Mouse (Mus musculus) midbrain, embryonic 13.5 days (tissue): ENCODE results near the gene 4933407L21Rik. TPM values are rescaled to one million over a fixed set of nuclear protein-coding genes. Genes with fewer than 3 reads are reported as not detected.
A peak's percentile ranks its signal among the peaks of the same experiment; 100 is the strongest.

Experiments used
- ATAC-seq: fragments of 200-750 bp; cut with Nextera tagmentation; 2 replicates; pipeline ENCODE4 v1.8.0; 2017; ENCODE audit warnings: mild to moderate bottlenecking, moderate TSS enrichment, moderate library complexity
- H3K27ac ChIP-seq: fragments of 300-500 bp; sonication (generic); 2 replicates; pipeline ENCODE4 v1.5.1; 2015; ENCODE audit warnings: inconsistent platforms, mild to moderate bottlenecking, moderate library complexity
- H3K27me3 ChIP-seq: fragments of 300-500 bp; sonication (generic); 2 replicates; pipeline ENCODE4 v1.6.1; 2015; ENCODE audit warnings: mild to moderate bottlenecking, inconsistent platforms
- H3K36me3 ChIP-seq: fragments of 300-500 bp; sonication (generic); 2 replicates; pipeline ENCODE4 v1.6.1; 2015; ENCODE audit warnings: mild to moderate bottlenecking, inconsistent platforms
- H3K4me1 ChIP-seq: fragments of 300-500 bp; sonication (generic); replicated peaks from 2 replicates; pipeline ENCODE4 v1.6.1; 2015; ENCODE audit warnings: inconsistent platforms
- H3K4me2 ChIP-seq: fragments of 300-500 bp; sonication (generic); replicated peaks from 2 replicates; pipeline ENCODE4 v1.6.1; 2015; ENCODE audit warnings: moderate library complexity, mild to moderate bottlenecking, inconsistent platforms
- H3K4me3 ChIP-seq: fragments of 300-500 bp; sonication (generic); replicated peaks from 2 replicates; pipeline ENCODE4 v1.5.1; 2015; ENCODE audit warnings: mild to moderate bottlenecking, inconsistent platforms
- H3K9ac ChIP-seq: fragments of 300-500 bp; sonication (generic); replicated peaks from 2 replicates; pipeline ENCODE4 v1.6.1; 2015; ENCODE audit warnings: mild to moderate bottlenecking, inconsistent platforms
- H3K9me3 ChIP-seq: fragments of 300-500 bp; sonication (generic); 2 replicates; pipeline ENCODE4 v1.6.1; 2016; ENCODE audit warnings: mild to moderate bottlenecking, inconsistent platforms
- WGBS: fragments of 180-500 bp; shearing (Covaris S2); methylation state at CpG from one replicate; pipeline ENCODE4 v1.1.7; 2015; 5-methylcytosine and 5-hydroxymethylcytosine counted together
- polyA plus RNA-seq: library from polyadenylated mRNA; unstranded; fragments of >200 nt; fragmentation: Nextera tagmentation; extraction: Ambion mirVana; gene quantifications from 2 replicates; pipeline ENCODE4 v1.2.1, GENCODE M21; 2015

The 4933407L21Rik gene
- polyA plus RNA-seq, 1 experiment from 2014 or later, result 6.5 TPM

DNA sequence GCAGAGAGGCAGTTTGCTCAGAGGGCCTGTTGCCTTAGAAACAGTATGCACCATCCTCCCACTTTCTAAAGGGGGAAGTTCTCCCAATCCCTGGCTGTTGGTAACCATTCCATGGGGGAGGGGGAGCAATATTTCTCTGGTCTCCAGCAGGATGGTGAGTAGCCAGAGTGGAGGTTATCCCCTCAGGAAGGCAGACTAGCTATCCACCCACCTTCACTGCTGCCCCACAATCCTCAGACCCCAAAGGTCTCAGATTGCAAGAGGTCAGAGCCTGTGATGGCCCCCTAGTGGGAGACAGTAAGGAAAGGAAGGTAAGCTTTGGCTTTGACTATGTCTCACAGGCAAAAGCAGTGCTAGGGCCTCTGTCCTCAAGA lies 28.9 kb upstream of the 4933407L21Rik start:
- H3K4me3 ChIP-seq, result peak overlapping the region; percentile 86; the same call in 1 of the 2 replicates
- ATAC-seq, result no peak
- 0 out of 2 replicates have a peak overlapping the region, but pooled peaks have one; percentile 56 for H3K9ac ChIP-seq

DNA sequence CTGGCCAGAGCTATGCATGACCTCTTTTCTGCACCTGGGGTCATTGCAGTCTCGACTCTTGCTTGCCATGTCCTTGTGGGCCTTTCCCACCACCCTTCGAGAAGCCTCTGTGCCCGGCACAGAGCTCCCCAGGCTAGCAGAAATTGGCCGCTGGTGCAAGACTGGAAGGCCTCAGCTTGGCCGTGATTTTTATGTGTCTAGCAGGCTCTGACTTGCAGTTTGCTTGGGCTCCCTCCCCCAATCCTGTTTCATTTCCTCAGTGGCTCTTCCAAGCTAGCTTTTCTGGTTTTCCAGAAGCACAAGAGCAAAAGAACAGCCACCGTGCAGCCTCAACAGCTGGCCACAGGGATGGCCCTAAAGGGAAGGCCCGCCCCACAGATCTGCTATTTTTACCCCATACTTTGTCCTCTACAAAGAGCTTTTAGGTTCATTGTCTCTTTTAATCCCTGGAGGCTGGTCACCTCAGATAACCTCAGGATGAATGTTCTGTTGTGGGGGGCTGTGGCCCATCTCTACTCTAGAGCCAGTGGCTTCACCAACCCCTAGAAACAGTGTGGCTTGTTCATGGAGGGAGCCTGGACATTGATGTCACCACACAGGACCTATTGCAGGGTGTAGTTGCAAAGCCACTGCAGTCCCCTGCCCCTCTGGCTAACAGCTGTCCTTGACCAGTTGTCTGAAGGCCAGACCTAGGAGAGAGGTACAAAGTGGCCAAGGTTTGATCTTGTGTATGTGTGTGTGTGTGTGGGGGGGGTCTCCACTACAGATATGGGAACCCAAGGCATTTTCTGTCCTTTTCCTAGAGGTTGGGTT lies 27.6 kb upstream of the 4933407L21Rik start:
- H3K27me3 ChIP-seq, result no peaks in the 10 kb centered on the region
- peak overlapping the region; percentile 9; the same call in 1 of the 2 replicates for H3K4me2 ChIP-seq
- H3K9ac ChIP-seq, result peak overlapping the region; percentile 39
- H3K4me1 ChIP-seq, result peaks cover 73% of the 10 kb centered on the region
- no peak overlapping the region for H3K4me3 ChIP-seq
- H3K27ac ChIP-seq, result peak overlapping the region; percentile 76
- H3K9me3 ChIP-seq, result no peaks in the 10 kb centered on the region
- peaks cover 31% of the 10 kb centered on the region for H3K36me3 ChIP-seq
- ATAC-seq, result no peak
- 75% methylated on average over 7 of the region's 7 CpGs for WGBS

More for the DNA sequence above, 28.9 kb upstream of the 4933407L21Rik start:
- peaks cover 17% of the 10 kb centered on the region for H3K36me3 ChIP-seq
- H3K27ac ChIP-seq, result peak overlapping the region; percentile 87
- H3K27me3 ChIP-seq, result no peaks in the 10 kb centered on the region
- H3K4me1 ChIP-seq, result peaks cover 79% of the 10 kb centered on the region
- H3K9me3 ChIP-seq, result no peaks in the 10 kb centered on the region
- peak overlapping the region; percentile 88 for H3K4me2 ChIP-seq

DNA sequence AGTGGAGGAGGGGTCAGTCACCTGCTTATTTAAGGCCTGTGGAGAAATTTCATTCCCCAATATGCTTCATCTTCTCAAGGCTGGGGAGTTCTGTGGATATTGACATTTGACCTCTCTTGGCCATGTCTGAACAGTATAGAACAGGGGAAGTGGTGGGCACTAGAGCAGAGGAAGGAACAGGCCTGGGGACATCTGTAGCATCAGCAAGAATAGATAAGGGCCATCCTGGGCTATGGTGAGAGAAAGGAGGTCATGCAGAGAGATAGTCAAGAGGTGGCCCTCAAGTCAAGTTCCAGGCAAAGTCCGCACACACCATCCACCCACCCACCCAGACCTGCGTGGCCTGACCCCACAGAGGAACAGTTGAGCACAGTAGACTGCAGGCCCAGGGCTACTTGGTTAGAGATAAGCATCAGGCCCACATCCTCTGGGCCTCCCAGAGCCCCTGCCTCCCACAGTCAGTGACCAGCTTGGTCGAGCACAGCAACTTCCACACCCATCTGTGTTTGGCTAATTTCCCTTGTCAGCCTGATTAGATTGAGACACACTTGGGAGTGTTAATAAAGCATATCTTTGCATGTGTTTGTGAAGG lies 26.7 kb upstream of the 4933407L21Rik start:
- Histone ChIP-seq H3K9ac (0 out of 2 replicates have a peak overlapping the region, but pooled peaks have one; percentile 10), H3K4me2 (no peak overlapping the region)
- peak; percentile 65 for ATAC-seq

GRCm38 (mm10) chr1:85902108-85902561 lies 26.1 kb upstream of the 4933407L21Rik start:
- Histone ChIP-seq H3K27ac (peak overlapping the region; percentile 76), H3K27me3 (no peaks in the 10 kb centered on the region), H3K36me3 (peaks cover 45% of the 10 kb centered on the region), H3K9me3 (no peaks in the 10 kb centered on the region), H3K9ac (no peak overlapping the region), H3K4me2 (no peak overlapping the region), H3K4me1 (peaks cover 59% of the 10 kb centered on the region), H3K4me3 (no peak overlapping the region)
- ATAC-seq, result peak; percentile 78
- WGBS, result 38% methylated on average over 7 of the region's 7 CpGs

More for the DNA sequence above, 26.7 kb upstream of the 4933407L21Rik start:
- Histone ChIP-seq H3K27me3 (no peaks in the 10 kb centered on the region), H3K36me3 (peaks cover 40% of the 10 kb centered on the region), H3K27ac (peak overlapping the region; percentile 76), H3K9me3 (no peaks in the 10 kb centered on the region), H3K4me1 (peaks cover 65% of the 10 kb centered on the region), H3K4me3 (no peak overlapping the region)
- WGBS, result 58% methylated on average over 3 of the region's 3 CpGs

DNA sequence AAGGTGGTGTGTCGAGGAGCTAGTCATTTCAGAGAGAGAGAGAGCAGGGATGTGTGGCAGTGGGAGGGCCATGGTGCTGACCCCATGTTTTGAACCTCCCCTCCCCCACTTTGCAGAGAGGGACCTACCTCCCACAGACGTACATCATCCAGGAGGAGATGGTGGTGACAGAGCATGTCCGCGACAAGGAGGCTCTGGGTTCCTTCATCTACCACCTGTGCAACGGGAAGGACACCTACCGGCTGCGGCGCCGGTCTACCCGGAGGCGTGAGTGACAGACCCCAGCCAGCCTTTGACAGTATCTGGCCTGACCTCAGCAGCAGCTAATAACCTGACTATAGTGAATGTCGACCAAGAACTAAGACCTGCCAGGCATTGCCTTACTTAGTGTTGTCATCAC lies 21.4 kb upstream of the 4933407L21Rik start:
- Histone ChIP-seq H3K4me1 (peaks cover 12% of the 10 kb centered on the region), H3K4me2 (no peak overlapping the region), H3K27ac (no peak overlapping the region), H3K36me3 (peaks cover 69% of the 10 kb centered on the region), H3K9me3 (no peaks in the 10 kb centered on the region), H3K27me3 (no peaks in the 10 kb centered on the region), H3K9ac (no peak overlapping the region), H3K4me3 (no peak overlapping the region)
- ATAC-seq, result no peak
- 95% methylated on average over 12 of the region's 12 CpGs for WGBS

DNA sequence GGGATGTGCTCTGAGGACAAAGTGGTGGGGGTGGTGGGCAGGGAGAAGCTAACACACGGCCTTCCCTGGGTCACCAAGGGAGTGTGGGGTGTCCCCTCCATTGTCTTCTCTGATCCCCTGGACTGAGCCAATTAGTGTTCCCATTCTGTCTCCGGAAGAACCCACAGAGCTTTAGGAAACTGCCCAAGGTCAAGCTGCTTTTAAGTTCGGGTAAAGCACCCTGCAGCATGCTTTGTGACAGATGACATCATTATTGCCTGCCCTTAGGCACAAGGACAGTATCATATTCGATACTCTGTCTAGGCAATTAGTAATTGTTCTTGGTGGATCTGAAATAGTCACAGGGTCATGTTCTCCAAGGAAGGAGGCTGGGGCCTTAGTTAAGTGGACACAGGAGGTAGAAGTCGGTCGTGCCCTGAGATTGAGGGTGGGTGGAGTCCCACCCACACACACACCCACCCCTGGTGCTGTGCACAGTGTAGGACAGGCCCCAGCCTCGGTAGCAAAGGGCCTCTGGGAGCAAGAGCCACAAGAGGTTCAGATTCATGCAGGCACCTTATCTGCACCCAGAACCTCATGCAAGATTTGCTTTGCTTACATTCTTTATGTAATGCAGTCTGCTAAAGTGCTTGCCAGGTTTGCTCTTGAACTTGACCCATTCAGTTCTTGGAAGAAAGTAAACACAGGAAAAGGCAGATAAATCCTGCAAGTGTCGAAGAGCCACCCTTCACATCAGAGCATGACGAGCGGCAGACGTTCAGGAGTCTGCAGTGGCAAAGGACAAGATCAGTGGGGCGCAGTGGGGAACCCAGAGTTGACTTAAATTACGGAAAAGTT lies 19.3 kb upstream of the 4933407L21Rik start:
- H3K4me2 ChIP-seq, result no peak overlapping the region
- ATAC-seq, result peak; percentile 41; the same call in 1 of the 2 replicates
- no peaks in the 10 kb centered on the region for H3K27me3 ChIP-seq
- no peak overlapping the region for H3K4me3 ChIP-seq
- H3K9me3 ChIP-seq, result no peaks in the 10 kb centered on the region
- no peak overlapping the region for H3K9ac ChIP-seq
- H3K27ac ChIP-seq, result peak overlapping the region; percentile 36
- H3K4me1 ChIP-seq, result no peaks in the 10 kb centered on the region
- peaks cover 56% of the 10 kb centered on the region for H3K36me3 ChIP-seq
- 67% methylated on average over 13 of the region's 13 CpGs for WGBS

DNA sequence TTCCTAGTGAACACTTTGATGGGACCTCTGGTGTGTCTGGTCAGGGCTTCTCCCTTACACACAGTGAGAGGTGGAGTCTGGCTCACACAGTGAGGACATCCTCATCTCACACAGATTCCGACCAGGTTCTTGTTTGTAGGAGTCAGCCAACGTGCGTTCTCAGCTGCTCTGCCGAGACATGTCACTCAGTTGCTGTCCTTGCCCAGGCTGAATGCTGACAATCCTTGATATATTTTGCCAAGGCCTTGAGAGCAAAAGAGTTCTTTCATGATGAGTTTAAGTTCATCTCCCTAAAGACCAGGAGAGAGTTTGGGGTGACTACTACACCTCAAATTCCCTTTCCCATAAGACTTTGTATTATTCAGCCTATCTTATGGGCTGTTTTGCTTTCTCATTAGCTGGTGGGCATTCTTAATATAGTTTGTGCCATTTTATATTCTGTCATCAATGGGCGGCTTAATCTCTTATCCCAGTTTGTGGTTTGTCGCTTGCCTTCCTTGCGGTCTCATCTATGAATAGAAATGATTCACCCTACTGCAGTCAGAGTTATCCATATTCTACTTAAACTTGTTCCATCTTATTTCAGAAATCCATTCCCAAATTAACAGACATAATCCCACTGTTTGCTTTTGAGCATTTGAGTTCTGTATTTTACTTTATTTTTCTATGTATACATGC lies 15.1 kb upstream of the 4933407L21Rik start:
- peaks cover 14% of the 10 kb centered on the region for H3K36me3 ChIP-seq
- 93% methylated on average over 7 of the region's 7 CpGs for WGBS

DNA sequence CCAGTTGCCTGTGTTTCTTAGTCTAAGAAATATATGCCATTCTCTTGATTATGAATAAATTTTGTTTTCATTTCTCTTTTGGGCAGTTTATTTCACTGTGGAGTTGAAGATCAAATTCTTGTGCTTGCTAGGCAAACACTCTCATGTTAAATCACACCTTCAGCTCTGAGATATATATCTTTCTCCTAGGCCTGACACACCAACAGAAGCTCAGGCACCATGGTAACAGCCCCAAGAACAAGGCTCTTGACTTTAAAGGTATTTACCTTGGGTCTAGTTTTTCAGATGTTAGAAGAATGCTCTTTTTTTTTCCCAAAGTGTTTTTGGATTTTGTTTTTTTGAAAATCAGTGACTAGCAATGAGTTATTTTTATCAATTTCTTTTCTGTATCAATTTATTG lies 12.4 kb upstream of the 4933407L21Rik start:
- H3K27ac ChIP-seq, result peak overlapping the region; percentile 92

More for the DNA sequence above, 15.1 kb upstream of the 4933407L21Rik start:
- Histone ChIP-seq H3K27me3 (no peaks in the 10 kb centered on the region), H3K4me3 (no peak overlapping the region), H3K9me3 (no peaks in the 10 kb centered on the region), H3K4me2 (no peak overlapping the region), H3K4me1 (peaks cover 23% of the 10 kb centered on the region), H3K27ac (no peak overlapping the region), H3K9ac (no peak overlapping the region)
- ATAC-seq, result no peak

DNA sequence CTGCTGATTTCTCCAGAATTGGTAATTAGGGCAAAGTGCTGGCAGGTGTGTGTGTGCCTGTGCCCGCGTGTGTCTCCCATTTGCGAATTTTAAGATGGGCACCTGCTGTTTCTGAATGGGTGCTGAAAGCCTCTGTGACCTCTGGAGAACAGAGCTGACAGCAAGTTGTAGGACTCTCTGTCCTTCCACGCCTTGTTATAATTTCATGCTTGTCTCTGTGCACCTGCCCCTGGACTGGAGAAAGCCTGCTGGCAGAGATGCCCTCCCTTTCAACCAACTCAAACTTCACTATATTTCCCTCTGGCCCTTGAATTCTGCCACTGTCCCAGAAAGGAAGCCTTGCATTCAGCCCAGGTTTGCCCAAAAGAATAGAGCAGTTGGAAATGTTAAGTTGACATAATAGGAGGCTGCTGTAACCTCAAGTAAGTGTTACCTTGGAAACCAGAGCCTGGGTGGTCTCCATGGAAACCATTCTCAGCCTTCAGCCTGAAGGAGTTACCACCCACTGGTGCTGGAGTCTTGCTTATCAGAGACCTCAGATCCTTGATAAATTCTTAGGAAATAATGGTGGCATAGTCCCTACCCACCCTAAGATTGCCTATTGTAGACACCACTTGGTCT lies 11.3 kb upstream of the 4933407L21Rik start:
- Histone ChIP-seq H3K4me1 (peaks cover 31% of the 10 kb centered on the region), H3K27me3 (no peaks in the 10 kb centered on the region), H3K27ac (peak overlapping the region; percentile 92), H3K4me2 (peak overlapping the region; percentile 6; the same call in 1 of the 2 replicates), H3K9ac (no peak overlapping the region), H3K36me3 (no peaks in the 10 kb centered on the region), H3K9me3 (no peaks in the 10 kb centered on the region), H3K4me3 (no peak overlapping the region)
- ATAC-seq, result peak; percentile 93
- WGBS, result 2% methylated on average over 4 of the region's 4 CpGs

More for the DNA sequence above, 12.4 kb upstream of the 4933407L21Rik start:
- no peak for ATAC-seq
- no peaks in the 10 kb centered on the region for H3K9me3 ChIP-seq
- no peaks in the 10 kb centered on the region for H3K27me3 ChIP-seq
- no peak overlapping the region for H3K4me3 ChIP-seq
- no peak overlapping the region for H3K9ac ChIP-seq
- H3K4me2 ChIP-seq, result no peak overlapping the region
- H3K4me1 ChIP-seq, result peaks cover 27% of the 10 kb centered on the region
- H3K36me3 ChIP-seq, result no peaks in the 10 kb centered on the region

DNA sequence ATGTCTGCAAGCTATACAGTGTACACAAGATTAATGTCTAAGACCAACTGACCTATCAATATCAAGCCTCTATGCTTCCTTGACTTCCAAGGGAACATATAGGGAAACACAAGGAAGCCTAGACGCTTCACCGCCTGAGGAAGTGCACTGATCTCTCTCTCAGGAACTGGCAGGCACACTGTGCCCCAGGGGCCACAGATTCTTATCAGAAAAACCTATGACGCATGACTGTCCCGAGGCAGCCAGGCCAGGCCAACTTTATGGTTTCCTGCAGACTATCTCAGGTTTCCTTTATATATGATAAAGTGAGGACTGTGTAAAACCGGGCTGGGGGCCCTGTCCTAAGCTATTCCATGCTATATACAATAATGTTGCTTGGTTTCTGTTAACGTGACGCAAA lies 8.7 kb upstream of the 4933407L21Rik start:
- Histone ChIP-seq H3K27ac (no peak overlapping the region), H3K9me3 (no peaks in the 10 kb centered on the region), H3K9ac (no peak overlapping the region), H3K36me3 (no peaks in the 10 kb centered on the region), H3K27me3 (no peaks in the 10 kb centered on the region), H3K4me2 (no peak overlapping the region), H3K4me3 (no peak overlapping the region), H3K4me1 (peaks cover 45% of the 10 kb centered on the region)
- WGBS, result 90% methylated on average over 7 of the region's 7 CpGs
- ATAC-seq, result no peak

DNA sequence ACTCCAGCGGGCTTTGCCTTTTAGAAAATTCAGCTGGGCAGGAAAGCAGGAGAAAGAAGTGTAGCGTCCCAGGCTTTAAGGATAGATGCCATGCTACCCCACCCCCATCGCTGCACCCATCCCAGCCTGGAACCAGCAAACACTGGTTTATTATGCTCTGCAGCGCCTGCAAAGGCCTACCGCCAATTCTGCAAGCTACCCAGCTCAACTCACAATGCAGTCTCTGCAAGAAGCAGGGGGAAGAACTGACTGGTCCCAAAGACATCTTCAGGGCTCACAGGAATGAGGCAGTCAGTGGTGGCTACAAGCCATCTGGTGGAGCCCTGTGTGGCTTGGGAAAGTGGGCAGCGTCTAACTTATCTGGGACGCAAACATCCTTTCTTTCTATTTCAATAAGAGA lies 6.6 kb upstream of the 4933407L21Rik start:
- no peak overlapping the region for H3K9ac ChIP-seq
- no peaks in the 10 kb centered on the region for H3K27me3 ChIP-seq
- no peaks in the 10 kb centered on the region for H3K36me3 ChIP-seq
- H3K4me1 ChIP-seq, result peaks cover 36% of the 10 kb centered on the region
- H3K27ac ChIP-seq, result peak overlapping the region; percentile 17; the same call in 1 of the 2 replicates
- no peak overlapping the region for H3K4me3 ChIP-seq
- 84% methylated on average over 7 of the region's 7 CpGs for WGBS
- no peak overlapping the region for H3K4me2 ChIP-seq
- ATAC-seq, result no peak
- H3K9me3 ChIP-seq, result no peaks in the 10 kb centered on the region
